Mouse (Mus musculus): Measurements from ENCODE around the gene Frmd8. TPM values are rescaled to one million over a fixed set of nuclear protein-coding genes. Genes with fewer than 3 reads are reported as not detected.

The Frmd8 gene
- polyA plus RNA-seq, 1 experiment from 2014 or later: 13.9 TPM

DNA sequence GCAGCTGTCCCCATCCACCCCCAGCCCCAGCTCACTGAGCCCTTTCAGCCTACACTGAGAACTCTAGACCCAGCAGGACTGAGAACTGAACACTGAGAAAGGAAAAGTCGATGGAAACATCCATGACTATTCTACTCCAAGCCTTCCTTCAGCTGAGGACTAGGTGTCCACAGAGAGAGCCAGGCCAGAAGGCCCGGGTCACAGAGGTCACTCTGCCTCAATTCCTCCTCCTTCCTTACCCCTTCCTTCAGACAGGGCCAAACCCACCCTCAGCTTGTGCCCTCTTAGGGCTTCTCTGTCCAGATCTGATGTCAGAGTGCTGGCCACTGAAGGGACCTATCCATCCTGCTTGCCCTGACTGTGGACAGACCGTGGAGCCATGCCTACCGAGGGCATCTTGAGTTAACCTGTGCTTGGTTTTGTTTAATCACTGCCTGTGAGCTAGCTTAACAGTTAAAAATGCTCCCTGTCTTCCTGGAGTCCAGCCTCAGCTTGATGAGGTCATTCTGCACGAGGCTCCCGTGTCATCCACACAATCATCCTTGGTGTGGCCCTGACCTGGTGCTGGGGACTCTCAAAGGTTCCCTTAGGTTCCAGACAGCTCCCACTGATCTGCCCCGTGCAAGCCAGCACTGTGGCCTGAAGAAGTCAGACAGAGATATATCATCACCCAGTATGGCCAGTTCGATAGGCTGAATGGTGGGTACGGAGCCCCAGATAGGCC lies 64.1 kb downstream of the Frmd8 start:
- H3K36me3 ChIP-seq: no peaks in the 10 kb centered on the region
- H3K9ac ChIP-seq: no peak overlapping the region
- peak overlapping the region; percentile 54 for H3K27ac ChIP-seq
- H3K27me3 ChIP-seq: no peaks in the 10 kb centered on the region
- peaks cover 76% of the 10 kb centered on the region for H3K4me1 ChIP-seq (replicated peaks)
- no peak overlapping the region for H3K4me2 ChIP-seq
- ATAC-seq (ENCODE audit: low read depth): no peak
- H3K4me3 ChIP-seq (replicated peaks): no peak overlapping the region
- WGBS (ENCODE audit: insufficient replicate concordance): 56% methylated on average over 9 of the region's 9 CpGs
- no peak for DNase-seq
- no peaks in the 10 kb centered on the region for H3K9me3 ChIP-seq (replicated peaks)

DNA sequence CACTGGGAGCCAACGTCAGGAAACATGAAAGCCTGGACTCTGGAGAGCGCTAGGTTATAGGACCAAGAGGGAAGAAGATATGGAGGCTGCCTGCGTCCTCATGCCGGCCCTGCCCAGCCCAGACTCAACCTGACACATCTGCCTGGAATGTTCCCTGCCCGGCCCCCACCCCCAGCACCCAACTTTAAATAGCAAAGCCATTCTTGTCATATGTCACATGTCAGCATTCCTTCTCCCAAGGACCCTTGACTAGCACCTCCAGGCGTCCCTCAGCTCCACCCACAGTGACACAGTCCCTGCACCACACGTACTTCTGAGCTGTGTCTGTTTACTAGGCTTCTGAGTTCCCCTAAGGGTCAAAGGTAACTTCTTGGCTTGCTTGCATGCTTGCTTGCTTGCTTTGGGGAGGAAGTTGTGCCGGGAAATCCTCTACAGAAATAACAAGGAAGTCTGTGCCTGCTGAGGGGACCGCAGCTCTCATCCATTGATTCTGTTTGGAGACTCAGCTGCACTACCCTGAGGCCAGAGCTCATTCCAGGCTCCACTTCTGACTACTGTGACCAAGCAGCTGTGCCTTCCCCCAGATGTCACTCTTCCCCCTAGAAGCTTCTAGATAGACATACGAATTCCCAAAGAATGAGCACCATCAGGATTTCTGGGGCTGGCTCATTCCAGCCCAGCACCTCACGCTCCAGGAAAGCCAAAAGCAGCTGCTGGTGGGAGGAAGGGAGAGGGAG lies 64.8 kb downstream of the Frmd8 start:
- no peaks in the 10 kb centered on the region for H3K9me3 ChIP-seq (replicated peaks)
- H3K36me3 ChIP-seq: no peaks in the 10 kb centered on the region
- H3K9ac ChIP-seq: no peak overlapping the region
- peaks cover 76% of the 10 kb centered on the region for H3K4me1 ChIP-seq (replicated peaks)
- H3K4me3 ChIP-seq (replicated peaks): no peak overlapping the region
- no peak for DNase-seq
- H3K4me2 ChIP-seq: no peak overlapping the region
- H3K27ac ChIP-seq: peak overlapping the region; percentile 54
- H3K27me3 ChIP-seq: no peaks in the 10 kb centered on the region
- no peak for ATAC-seq (ENCODE audit: low read depth)
- WGBS (ENCODE audit: insufficient replicate concordance): 50% methylated on average over 11 of the region's 11 CpGs

DNA sequence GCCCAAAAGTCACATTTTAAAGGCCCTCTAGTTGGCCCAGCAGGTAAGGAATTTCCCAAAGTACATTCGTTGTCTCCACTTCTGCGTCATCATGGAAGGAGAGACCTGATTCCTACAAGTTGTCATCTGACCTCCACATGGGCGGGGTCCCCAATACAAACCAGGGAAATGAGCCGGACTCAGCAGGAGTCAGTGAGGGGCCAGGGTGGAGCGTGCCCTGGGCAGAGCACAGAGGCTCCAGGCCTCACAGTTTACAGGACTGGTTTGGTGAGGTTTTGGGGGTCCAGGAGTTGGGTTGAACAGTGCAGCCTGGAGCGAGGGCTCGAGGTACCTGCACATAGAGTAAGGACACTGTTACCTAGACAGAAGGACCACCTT lies 65.4 kb downstream of the Frmd8 start:
- Histone ChIP-seq H3K4me2 (no peak overlapping the region), H3K4me3 (replicated peaks) (no peak overlapping the region), H3K27ac (peak overlapping the region; percentile 54; the same call in 1 of the 2 replicates), H3K9ac (no peak overlapping the region), H3K27me3 (no peaks in the 10 kb centered on the region), H3K4me1 (replicated peaks) (peaks cover 79% of the 10 kb centered on the region), H3K36me3 (no peaks in the 10 kb centered on the region), H3K9me3 (replicated peaks) (no peaks in the 10 kb centered on the region)
- WGBS (ENCODE audit: insufficient replicate concordance): 64% methylated on average over 7 of the region's 7 CpGs
- no peak for DNase-seq
- ATAC-seq (ENCODE audit: low read depth): no peak

DNA sequence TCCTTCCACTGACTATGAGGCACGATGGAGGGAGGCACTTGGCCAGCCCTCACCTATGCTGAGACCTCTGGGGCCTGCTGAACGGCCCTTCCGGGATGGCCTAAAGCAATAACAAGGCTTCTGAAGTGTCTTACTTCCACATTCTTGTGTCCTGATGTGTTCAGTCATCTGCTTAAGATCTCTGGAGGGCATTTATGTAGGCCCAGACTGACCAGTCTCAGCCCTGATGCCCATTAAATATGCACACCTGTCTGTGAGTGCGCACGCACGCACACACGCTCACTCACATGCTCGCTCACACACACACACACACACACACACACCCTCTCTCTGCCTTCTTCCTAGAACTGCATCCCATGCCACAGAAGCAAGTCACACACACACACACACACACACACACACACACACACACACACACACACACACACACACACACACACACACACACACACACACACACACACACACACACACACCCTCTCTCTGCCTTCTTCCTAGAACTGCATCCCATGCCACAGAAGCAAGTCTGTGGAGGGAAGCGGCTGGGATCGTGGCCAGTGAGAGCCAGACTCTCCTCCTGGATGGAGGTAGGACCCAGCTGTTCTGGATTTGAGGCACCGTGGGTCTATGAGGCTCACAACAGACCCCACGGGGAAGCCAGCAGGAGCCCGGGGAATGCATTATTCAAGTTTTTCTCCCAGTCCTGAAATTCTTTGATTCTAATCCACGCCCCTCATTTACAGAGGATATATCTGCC lies 65.9 kb downstream of the Frmd8 start:
- Histone ChIP-seq H3K4me3 (replicated peaks) (no peak overlapping the region), H3K27me3 (no peaks in the 10 kb centered on the region), H3K9me3 (replicated peaks) (no peaks in the 10 kb centered on the region), H3K4me2 (no peak overlapping the region), H3K36me3 (no peaks in the 10 kb centered on the region), H3K27ac (peak overlapping the region; percentile 56), H3K9ac (no peak overlapping the region), H3K4me1 (replicated peaks) (peaks cover 85% of the 10 kb centered on the region)
- 79% methylated on average over 14 of the region's 14 CpGs for WGBS (ENCODE audit: insufficient replicate concordance)
- no peak for ATAC-seq (ENCODE audit: low read depth)
- DNase-seq: no peak

DNA sequence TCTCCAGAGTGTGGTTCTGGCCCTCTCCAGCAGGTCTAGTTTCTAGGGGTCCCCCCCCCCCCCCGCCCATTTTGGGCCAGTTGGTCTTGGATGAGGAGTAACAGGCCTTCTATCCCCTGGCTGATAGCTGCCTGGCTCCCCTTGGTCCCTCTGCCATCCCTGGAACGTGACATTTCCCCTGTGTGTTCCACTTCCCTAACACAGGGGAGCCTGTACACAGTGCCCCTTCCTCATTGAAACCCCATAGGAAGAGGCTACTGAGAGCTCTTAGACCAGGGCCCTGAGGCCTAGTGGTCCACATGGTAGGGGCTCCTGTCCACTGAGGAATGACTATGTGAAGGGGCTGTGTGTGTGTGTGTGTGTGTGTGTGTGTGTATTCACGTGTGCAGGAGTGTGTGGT lies 67.3 kb downstream of the Frmd8 start:
- H3K27ac ChIP-seq: peak overlapping the region; percentile 99
- no peaks in the 10 kb centered on the region for H3K27me3 ChIP-seq
- no peaks in the 10 kb centered on the region for H3K9me3 ChIP-seq (replicated peaks)
- no peaks in the 10 kb centered on the region for H3K36me3 ChIP-seq
- peaks cover 91% of the 10 kb centered on the region for H3K4me1 ChIP-seq (replicated peaks)
- WGBS (ENCODE audit: insufficient replicate concordance): 56% methylated on average over 3 of the region's 3 CpGs
- ATAC-seq (ENCODE audit: low read depth): no peak
- no peak overlapping the region for H3K4me2 ChIP-seq
- peak overlapping the region; percentile 73; the same call in 1 of the 2 replicates for H3K9ac ChIP-seq
- no peak overlapping the region for H3K4me3 ChIP-seq (replicated peaks)
- no peak for DNase-seq

DNA sequence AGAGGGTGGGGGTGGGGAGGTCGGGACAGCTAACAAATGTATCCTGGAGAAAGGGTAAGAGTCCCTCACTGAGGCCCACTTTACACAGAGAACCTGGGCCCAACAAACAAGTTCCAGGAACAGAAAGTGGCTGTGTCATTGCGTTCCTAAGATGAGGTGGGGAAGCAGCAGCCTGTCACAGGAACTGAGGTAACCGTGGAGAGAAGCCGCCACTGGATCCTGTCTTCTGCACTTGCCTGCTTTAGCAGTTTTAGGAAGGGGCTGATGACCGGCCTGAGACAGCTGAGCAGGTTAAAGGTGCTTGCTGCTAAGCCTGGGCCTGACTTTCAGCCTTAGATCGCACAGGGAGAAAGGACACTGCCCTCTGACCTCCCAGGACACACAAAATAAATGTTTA lies 68.3 kb downstream of the Frmd8 start:
- Histone ChIP-seq H3K4me2 (peak overlapping the region; percentile 54), H3K4me1 (replicated peaks) (peaks cover 83% of the 10 kb centered on the region), H3K27ac (peak overlapping the region; percentile 99), H3K36me3 (no peaks in the 10 kb centered on the region), H3K9ac (peak overlapping the region; percentile 73), H3K9me3 (replicated peaks) (no peaks in the 10 kb centered on the region), H3K4me3 (replicated peaks) (peak overlapping the region; percentile 23; the same call in 1 of the 2 replicates), H3K27me3 (no peaks in the 10 kb centered on the region)
- 21% methylated on average over 6 of the region's 6 CpGs for WGBS (ENCODE audit: insufficient replicate concordance)
- no peak for ATAC-seq (ENCODE audit: low read depth)
- DNase-seq: no peak

DNA sequence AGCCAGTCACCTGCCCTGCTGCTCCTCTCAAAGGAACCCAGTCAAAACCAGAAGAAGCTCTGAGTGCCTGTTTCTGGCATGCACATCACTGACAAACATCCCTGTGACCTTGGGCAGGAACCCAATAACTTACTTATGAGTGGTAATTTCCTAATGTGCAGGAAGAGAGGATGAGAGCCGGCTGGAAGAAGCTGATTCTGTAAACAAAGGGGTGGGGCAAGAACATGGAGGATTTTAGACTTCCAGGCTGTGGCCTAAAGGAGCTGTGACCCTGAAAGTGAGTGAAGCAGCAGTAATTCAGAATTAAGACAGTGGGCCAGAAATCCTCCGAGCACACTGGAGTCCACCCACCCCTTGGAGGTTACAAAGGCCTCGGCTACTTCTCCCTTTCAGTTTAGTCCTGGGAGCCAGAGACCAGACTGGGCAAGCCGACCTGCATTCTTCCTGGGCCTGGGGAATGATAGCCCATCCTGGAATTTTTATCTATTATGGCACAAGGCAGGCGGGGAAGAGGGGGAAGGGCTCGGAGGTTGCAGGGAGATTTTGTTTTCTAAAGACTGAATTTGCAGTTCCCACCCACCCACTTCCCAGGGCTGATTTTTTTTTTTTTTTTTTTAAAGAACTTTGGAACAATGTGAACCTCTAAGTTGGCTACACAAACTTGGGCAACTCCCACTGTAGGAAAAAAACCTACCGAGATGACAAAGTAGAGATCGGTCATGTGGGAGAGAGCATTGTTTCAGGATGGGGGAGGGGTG lies 68.8 kb downstream of the Frmd8 start:
- WGBS (ENCODE audit: insufficient replicate concordance): 17% methylated on average over 8 of the region's 8 CpGs
- H3K4me3 ChIP-seq (replicated peaks): peak overlapping the region; percentile 23; the same call in 1 of the 2 replicates
- DNase-seq: no peak

DNA sequence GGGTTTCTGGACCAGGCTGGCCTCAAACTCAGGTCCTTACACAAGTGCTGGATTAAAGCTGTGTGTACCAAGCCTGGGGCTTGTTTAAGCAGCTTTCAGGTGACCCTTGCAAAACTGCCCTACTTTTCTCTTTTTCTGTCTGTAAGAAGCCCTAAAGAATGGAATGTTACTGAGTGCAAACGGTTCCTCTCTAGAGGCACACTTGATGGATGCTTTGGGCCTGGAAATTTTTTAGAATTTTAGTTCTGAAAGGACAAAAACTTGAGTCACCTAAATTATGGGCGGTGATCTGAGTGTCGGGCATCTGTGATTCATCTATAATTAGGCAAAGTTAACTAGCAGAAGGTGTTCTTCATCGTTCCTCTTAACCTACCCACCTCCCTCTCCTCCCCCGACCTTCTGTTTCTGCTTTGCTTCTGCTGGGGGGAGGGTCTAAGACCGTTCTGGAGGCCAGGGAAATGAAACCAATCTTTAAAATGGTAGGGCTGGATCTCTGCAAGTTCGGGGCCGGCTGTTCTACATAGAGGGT lies 70.6 kb downstream of the Frmd8 start:
- Histone ChIP-seq H3K9ac (peak overlapping the region; percentile 87), H3K36me3 (peaks cover 17% of the 10 kb centered on the region), H3K27ac (peak overlapping the region; percentile 99), H3K27me3 (no peaks in the 10 kb centered on the region), H3K4me2 (peak overlapping the region; percentile 89), H3K9me3 (replicated peaks) (no peaks in the 10 kb centered on the region), H3K4me1 (replicated peaks) (peaks cover 60% of the 10 kb centered on the region), H3K4me3 (replicated peaks) (peak overlapping the region; percentile 94)
- 33% methylated on average over 8 of the region's 8 CpGs for WGBS (ENCODE audit: insufficient replicate concordance)
- ATAC-seq (ENCODE audit: low read depth): no peak
- DNase-seq: no peak

More for the DNA sequence above, 68.8 kb downstream of the Frmd8 start:
- Histone ChIP-seq H3K27ac (peak overlapping the region; percentile 99), H3K4me1 (replicated peaks) (peaks cover 78% of the 10 kb centered on the region), H3K4me2 (peak overlapping the region; percentile 54), H3K9me3 (replicated peaks) (no peaks in the 10 kb centered on the region), H3K27me3 (no peaks in the 10 kb centered on the region), H3K36me3 (no peaks in the 10 kb centered on the region), H3K9ac (peak overlapping the region; percentile 73)
- ATAC-seq (ENCODE audit: low read depth): no peak

DNA sequence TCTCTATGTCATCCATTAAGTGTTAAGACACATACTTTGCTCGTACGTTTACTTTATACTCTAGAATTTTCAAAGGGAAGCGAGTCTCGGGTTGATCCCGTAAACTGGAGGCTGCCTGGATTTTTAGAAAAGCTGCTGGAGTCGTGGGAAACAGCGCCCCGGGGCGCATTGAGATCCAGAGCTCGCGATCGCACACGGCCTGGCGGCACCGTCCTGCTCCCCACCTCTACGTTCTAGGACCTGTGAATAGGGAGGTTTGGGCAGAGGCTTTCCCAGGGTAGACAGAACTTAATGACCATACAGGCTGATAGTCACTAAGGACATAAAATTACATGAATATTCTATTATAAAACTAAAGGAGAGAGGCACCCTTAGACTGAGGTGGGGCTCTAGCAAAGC lies 71.2 kb downstream of the Frmd8 start:
- peak; percentile 19; the same call in 1 of the 2 replicates for ATAC-seq (ENCODE audit: low read depth)

DNA sequence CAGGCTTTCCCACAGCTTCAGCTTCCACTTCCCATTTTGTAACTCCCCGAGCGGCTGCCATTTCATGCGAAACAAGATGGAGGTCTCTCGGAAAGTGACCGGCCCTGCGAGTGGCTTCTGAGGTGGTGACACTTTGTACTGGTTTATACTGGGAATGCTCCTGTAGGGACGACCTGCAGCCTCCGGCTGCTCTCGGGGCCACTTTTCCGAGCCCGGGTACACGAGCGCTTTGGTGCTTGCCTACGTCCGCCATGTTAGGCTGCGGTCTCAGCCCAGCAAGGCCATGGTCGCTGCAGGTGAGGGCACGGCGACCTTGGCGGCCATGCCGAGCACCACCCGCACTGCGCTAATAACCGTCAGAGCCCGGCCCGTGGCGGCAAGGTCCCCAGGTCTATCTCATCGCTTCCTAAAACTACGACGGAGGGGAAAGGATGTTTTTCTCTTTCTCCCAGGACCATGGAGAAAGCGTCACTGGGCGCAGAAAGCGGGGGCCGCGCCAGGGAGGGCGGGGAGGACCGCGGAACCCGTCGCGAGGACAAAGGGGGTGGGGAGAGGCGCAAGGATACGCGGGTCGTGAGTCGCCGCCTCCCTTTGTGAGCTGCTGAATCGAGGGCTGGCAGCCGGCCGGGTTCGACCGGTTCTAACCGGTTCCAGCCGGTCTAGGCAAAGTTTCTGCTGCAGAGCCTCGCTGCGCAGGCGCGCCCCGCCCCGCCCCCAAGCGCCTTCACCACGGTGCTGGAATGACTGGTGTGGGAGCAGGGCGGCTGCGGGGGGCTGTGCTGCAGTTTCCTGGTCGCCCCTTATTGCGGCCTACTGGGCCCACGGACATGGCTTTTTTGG lies 71.8 kb downstream of the Frmd8 start:
- H3K9me3 ChIP-seq (replicated peaks): no peaks in the 10 kb centered on the region
- under 1% methylated on average over 67 of the region's 67 CpGs for WGBS (ENCODE audit: insufficient replicate concordance)
- H3K4me1 ChIP-seq (replicated peaks): peaks cover 52% of the 10 kb centered on the region
- DNase-seq (peak; percentile 99), ATAC-seq (ENCODE audit: low read depth) (peak; percentile 89)
- H3K4me3 ChIP-seq (replicated peaks): peak overlapping the region; percentile 94
- H3K4me2 ChIP-seq: peak overlapping the region; percentile 89
- peaks cover 27% of the 10 kb centered on the region for H3K36me3 ChIP-seq
- H3K27ac ChIP-seq: peak overlapping the region; percentile 99
- peak overlapping the region; percentile 99 for H3K9ac ChIP-seq
- no peaks in the 10 kb centered on the region for H3K27me3 ChIP-seq

More for the DNA sequence above, 71.2 kb downstream of the Frmd8 start:
- peaks cover 21% of the 10 kb centered on the region for H3K36me3 ChIP-seq
- H3K4me2 ChIP-seq: peak overlapping the region; percentile 89
- DNase-seq: no peak
- peak overlapping the region; percentile 99 for H3K27ac ChIP-seq
- H3K9ac ChIP-seq: peak overlapping the region; percentile 87
- WGBS (ENCODE audit: insufficient replicate concordance): 2% methylated on average over 16 of the region's 16 CpGs
- H3K4me1 ChIP-seq (replicated peaks): peaks cover 58% of the 10 kb centered on the region
- H3K27me3 ChIP-seq: no peaks in the 10 kb centered on the region
- no peaks in the 10 kb centered on the region for H3K9me3 ChIP-seq (replicated peaks)
- peak overlapping the region; percentile 94 for H3K4me3 ChIP-seq (replicated peaks)
